Mouse (Mus musculus): ENCODE results near the gene Rapgef4.

Gene Rapgef4

DNA sequence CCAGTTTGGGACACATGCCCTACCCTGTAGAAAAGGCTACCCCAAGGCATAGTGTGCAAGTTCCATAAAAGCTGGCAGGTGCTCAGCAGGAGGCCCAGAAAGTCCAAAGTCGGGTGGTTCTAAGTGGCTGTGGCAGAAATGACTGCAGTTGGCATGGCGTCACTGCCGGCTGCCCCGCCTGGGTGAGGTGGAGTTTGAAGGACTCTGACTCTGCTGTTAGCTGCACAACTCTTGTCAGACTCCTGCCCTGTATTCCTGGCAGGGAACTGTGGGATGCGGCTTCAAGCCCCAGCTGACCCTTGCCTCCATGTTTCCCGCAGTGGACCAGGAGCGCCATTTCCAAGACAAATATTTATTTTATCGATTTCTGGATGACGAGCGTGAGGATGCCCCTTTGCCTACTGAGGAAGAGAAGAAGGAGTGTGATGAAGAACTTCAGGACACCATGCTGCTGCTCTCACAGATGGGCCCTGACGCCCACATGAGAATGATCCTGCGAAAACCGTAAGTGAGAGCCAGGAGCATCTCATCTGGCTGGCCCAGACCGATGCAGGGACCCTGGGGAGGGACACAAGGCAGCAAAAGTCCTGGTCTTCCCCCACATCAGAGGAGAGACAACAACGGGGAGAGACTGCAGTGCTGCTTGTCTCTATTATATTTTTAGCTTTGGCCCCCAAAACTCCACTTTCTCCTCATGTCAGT lies 198.7 kb downstream of the Rapgef4 start:
- no peak for DNase-seq (ENCODE audit: low spot score)

DNA sequence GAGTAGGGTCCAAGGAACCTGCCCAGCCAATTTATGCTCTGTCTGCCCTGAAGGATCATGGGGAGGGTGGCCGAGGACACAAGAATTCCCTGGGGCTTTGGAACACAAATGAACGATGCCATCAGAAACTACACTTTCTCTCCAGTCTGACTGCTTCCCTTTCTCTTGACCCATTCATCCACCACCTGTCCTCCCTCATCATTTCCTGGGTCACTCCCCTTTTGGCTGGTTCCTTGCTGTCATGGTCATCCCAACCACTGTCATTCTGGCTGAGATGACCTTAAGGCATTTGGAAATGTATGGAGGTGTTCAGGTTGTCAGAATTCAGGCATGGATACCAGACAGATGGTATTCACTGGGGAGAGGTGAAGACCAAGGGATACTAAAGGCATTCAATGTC lies 200.4 kb downstream of the Rapgef4 start:
- no peak for DNase-seq (ENCODE audit: low spot score)

GRCm38 (mm10) chr2:72183751-72184150 lies 202.7 kb downstream of the Rapgef4 start:
- no peak for DNase-seq (ENCODE audit: low spot score)

DNA sequence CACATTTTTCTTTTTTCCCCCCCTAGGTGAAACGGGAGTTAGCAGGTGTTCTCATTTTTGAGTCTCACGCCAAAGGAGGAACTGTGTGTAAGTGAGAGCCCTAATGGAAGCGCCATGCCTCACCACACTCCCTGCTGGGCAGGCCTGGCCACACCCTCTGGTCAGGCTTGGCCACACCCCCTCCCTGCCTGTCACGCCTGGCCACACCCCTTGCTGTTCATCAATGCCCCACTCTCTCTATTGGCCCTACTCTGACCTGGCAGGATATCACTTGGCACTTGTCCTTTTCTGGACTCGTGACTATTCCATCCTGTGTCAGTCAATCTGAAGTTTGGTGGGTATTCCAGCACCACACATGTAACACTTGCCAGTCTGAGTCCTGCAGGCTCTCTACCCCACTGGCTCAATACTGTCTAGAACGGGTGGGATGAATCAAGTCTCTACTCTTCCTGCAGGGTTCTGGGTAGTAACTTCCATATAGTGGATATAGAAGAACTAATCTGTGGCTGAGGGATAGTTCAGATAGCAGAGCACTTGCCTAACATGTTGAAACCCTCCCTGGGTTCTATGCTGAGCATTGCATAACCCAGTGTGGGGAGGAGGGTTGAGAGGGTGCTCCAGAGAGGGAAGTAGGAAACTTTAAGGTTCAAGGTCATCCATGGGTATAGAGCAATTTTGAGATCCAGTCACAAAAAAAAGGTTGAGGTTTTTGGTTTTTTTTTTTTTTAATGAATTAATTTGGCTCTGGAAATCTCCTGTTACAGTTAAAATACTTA lies 215.3 kb downstream of the Rapgef4 start:
- peak; percentile 27 for DNase-seq (ENCODE audit: low spot score)

DNA sequence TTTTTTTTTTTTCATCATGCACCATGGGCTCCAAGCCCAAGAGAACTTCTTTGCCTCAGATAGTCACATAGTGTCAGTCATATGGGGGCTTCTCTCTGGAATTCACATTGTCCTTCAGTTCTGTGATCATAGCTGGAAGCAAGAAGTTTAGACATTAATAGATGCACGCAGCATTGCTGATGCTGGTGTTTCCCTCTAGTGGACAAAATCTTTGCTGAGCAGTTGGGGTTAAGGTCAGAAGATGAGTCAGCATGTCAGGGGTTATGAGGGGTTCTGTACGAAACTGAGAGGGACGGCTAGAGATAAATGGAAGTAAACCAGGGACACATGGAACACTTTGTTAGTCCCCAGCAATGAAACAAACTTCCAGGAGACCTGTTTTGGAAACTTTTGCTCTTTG lies 216.0 kb downstream of the Rapgef4 start:
- peak; percentile 28 for DNase-seq (ENCODE audit: low spot score)

DNA sequence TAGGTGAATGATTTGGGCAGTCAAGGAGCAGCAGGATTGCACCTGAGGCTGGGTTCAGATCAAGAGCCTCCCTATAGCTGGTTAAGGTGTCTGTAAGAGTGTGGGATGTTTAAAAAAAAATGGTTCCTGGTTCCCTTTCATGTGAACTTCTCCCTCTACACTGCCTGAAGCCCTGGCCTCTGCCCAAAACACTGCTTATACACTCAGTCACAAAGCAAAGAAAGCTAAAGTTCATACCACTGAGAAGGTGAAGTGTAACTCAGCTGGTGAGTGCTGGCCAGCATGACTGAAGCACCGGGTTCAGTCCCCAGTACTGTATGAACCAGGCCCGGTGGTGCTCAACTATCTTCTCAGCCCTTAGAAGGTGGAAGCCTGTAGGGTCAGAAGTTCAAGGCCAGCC lies 218.4 kb downstream of the Rapgef4 start:
- no peak for DNase-seq (ENCODE audit: low spot score)

GRCm38 (mm10) chr2:72201506-72201905 lies 220.5 kb downstream of the Rapgef4 start:
- no peak for DNase-seq (ENCODE audit: low spot score)

DNA sequence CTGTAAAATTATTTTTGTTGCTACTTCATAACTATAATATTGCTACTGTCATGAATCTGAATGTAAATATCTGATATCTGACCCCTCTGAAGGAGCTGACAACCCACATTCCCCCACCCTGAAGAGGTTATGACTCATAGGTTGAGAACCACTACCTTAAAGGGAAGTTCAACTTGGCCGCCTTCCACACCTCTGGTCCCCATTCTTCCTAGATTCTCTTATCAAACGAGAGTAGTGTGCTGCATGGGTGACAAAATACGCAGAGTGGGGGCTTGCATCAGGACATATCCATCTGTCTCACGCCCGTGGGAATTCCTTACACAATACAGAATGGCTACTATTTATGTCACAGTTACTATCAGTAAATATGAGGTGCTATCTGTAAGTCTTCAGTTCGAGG lies 221.2 kb downstream of the Rapgef4 start:
- DNase-seq (ENCODE audit: low spot score), result no peak

- DNase-seq (ENCODE audit: low spot score), result peak; percentile 60
These were observed 222.6 kb downstream of the Rapgef4 start for GRCm38 (mm10) chr2:72203609-72204008.

- DNase-seq (ENCODE audit: low spot score), result no peak
These were observed 224.8 kb downstream of the Rapgef4 start for GRCm38 (mm10) chr2:72205869-72206268.

DNA sequence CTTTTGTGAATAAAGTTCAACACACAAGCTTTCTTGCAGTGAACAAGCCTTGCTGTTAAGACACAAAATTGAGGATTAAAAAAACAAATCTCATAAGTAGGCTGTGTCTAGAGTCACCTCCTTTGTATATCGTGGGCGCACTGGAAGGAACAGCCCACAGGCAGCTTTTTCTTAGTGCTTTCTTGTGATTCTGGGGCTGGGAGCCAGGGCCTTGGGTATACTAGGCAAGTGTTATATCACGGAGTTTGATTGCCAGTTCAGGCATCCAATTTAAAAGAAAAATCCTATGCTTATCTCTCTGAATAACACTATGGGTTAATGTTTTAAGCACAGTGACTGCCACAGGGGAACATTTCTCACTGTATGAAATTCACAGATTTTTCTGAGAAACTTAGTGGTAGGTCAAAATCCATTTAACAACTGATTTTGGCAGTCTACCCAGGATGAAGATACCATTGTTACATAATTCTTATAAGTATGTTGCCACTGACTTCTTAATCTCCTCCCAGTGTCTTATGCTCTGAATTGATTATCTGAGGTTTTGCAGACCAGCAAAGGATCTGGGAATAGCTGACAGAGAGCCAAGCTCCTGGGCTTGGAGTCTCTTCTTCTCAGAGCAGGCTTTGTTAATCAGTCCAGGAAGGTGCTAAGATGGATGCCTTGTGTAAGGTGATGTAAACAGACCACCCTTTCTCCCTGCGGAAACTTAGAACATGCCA lies 225.6 kb downstream of the Rapgef4 start:
- DNase-seq (ENCODE audit: low spot score), result no peak

- DNase-seq (ENCODE audit: low spot score), result no peak
These were observed 236.3 kb downstream of the Rapgef4 start for GRCm38 (mm10) chr2:72217336-72217735.

- peak; percentile 26 for DNase-seq (ENCODE audit: low spot score)
These were observed 238.9 kb downstream of the Rapgef4 start for GRCm38 (mm10) chr2:72219921-72220320.

DNA sequence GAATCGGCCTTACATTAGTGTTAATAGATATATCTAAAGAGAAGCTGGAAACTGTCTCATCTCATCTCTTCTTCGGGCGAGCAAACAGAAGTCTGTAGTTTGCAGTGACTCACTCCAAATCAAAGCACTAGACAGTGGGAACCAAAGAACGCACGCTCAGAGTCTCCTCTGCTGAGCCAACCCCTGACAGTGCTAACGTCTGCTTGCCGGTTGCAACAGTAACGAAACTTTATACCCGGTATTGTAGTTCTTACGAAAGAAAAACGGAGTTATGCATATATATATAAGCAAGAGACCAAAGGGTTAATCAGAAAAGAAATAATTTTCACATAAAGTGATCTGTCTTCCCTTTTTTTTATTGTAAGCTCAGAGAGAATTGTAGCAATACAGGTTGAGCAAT lies 240.2 kb downstream of the Rapgef4 start:
- DNase-seq (ENCODE audit: low spot score), result no peak

GRCm38 (mm10) chr2:72221706-72222105 lies 240.7 kb downstream of the Rapgef4 start:
- no peak for DNase-seq (ENCODE audit: low spot score)

- DNase-seq (ENCODE audit: low spot score), result no peak
These were observed 241.2 kb downstream of the Rapgef4 start for GRCm38 (mm10) chr2:72222276-72222675.

DNA sequence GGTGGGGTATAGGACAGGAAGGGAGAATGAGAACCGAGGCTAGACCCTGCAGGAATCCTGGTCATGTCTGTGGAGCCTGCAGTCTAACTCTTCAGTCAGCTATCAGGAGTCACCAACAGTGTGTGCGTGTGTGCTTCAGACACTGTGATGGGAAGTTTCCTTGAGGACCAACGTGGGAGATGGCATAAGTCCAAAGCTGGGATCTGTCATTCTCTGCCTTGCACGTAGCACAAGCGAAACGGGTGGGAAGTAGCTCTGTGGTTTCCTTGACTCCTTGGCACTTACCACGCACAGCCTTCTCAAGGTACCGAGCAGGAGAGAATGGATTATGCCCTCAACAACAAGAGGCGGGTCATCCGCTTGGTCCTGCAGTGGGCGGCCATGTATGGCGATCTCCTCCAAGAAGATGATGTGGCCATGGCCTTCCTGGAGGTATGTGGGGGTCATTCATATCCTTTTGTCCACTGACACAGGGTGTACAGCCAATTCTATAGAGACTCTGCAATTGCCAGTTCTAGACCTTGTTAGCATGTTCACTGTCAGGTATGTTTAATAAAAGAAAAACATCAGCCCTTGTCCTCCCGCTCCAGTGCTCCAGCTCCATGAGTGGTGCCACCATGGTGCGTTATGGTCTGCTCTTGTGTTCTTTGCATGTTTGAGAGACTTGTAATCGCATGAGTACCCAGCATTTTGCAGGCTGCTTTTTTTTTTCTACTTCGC lies 241.9 kb downstream of the Rapgef4 start:
- no peak for DNase-seq (ENCODE audit: low spot score)

- DNase-seq (ENCODE audit: low spot score), result no peak
These were observed 242.4 kb downstream of the Rapgef4 start for GRCm38 (mm10) chr2:72223479-72223878.

GRCm38 (mm10) chr2:72226006-72226405 lies 245.0 kb downstream of the Rapgef4 start:
- DNase-seq (ENCODE audit: low spot score), result no peak

- DNase-seq (ENCODE audit: low spot score), result no peak
These were observed 246.4 kb downstream of the Rapgef4 start for GRCm38 (mm10) chr2:72227416-72227815.

DNA sequence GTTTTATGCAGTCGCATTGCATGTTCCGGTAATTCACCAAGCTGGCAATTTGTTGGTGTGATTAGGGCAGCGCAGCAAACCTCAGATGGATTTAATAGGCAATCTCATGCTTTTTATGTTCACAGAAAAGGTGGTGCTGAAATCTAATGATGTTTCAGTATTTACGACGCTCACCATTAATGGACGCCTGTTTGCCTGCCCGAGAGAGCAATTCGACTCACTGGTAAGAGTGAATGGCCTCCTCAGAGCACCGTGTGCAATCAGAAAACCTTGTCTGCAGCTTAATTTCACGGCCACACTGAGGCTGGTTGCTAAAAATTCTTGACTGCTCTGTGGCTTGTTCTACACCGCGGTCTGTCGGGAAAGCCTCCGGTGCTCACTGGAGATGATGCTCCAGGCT lies 247.8 kb downstream of the Rapgef4 start:
- DNase-seq (ENCODE audit: low spot score), result no peak

DNA sequence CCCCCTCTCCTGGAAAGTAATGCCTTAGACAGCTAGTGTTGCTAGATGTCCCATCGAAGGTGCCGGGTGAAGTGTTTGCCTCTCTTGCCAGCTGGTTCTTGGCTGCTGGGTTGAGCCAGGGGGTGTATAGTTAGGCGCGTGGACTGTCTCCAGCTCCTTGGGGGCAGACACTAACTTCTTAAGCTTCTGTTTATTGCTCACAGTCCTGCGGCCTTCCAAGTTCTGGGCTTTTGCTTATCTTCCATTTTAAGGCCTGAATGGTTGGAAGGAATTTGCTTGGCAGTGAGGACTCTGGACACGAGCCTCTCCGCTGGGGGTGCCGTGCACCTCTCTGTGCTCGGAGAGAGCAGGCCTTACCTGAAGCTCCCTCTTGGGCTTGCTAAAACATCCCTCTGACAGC lies 249.5 kb downstream of the Rapgef4 start:
- no peak for DNase-seq (ENCODE audit: low spot score)
